Mouse (Mus musculus): ENCODE measurements around the gene Ube2ql1.

The Ube2ql1 gene

DNA sequence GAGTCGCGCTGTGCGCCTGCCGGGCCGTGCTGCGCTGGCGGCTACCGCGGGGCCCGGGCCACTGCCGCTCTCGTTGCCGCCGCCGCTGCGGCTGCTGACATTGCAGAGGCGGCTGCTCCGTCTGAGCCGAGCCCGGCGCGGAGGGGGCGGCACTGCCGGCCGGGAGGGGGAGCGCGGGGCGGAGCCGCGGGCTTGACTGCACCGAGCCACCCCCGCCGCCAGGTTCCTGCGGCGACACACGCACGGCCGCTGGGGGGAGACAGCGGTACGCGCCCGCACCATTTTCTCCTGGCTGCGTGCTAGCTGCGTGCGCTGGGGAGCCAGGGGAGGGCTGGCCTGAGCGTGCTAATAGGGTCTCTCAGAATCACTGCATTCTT lies at the start of gene Ube2ql1:
TSS of gene Ube2ql1 (minus strand) at position 131 of the 377 bp plus-strand sequence.
- peak; percentile 82 for DNase-seq (ENCODE audit: low spot score)

DNA sequence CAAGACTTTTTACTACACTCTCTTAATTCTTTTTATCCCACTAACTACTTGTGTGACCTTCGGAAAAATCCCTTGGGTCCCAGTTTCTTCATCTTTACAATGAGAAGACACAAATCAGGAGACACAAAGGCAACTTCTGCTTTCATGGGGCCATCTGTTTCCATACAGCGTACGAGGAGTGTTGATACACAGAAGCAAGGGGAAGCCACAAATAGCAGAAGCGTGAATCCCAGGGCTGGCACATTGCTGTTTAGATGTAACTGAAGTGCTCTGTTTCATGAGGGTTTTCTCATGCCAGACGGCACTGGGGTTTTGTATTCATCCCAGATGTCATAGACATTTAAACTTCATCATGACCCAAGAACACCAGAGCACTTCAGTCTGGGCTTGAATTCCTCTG lies 49.0 kb upstream of the Ube2ql1 start:
- no peak for DNase-seq (ENCODE audit: low spot score)

- no peak for DNase-seq (ENCODE audit: low spot score)
These were observed 38.5 kb upstream of the Ube2ql1 start for GRCm38 (mm10) chr13:69778221-69778620.

- no peak for DNase-seq (ENCODE audit: low spot score)
These were observed 32.7 kb upstream of the Ube2ql1 start for GRCm38 (mm10) chr13:69772358-69772757.

DNA sequence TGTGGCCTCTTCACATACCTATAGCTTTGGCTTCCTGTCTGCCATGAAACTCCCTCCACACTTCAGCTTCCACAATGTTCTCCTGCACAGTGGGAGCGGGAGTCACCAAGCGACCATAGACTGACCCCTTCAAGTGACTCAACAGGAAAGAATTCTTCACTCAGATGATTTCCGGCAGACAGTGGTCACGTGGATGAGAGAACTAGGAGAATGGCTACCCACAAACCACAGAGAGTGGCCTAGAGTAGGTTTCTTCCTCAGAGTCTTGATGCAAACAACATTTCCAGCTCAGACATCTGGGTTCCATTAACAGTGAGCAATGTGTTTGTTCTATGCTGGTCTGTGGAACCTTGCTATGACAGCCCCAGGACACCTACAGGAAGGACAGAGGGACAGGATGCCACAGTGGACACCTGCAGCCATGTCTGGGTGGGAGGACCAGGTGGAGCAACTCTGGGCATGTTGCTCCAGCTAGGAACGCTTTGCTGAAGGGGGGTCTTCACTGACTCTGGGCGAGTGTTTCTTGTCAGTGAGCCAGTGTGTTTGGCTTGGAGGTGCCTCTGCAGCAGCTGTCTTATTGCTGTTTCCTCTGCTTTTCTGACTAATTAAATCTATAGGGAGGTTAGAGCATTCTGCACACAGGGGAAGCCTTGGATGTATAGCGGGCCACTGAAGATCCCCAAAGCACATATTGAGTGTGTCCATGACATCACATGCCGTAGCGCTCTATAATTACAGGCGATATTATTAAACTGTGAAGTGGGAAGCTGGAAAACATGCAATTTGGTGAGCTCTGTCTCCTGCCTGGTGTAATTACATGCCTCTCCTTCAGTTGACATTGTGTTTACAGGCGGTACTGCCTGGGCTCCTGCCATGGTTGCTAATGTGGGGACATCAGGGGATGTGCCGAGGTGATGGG lies 31.1 kb upstream of the Ube2ql1 start:
- no peak for DNase-seq (ENCODE audit: low spot score)

DNA sequence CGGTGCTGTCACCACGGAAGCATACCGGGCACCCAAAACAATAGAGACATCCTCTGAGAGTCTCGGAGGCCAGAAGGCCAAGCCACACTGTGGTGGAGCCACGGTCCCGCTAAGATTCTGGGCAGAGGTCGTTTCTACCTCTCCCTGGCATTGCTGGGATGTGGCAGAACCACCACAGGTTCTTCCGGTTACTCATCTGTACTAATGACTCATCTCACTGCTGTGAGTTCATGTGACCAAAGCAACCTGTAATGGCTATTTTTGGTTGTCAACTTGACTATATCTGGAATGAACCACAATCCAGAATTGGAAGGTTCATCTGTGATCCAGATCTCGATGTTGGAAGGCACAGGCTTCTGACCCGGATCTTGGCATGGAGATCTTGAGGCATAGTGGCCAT lies 28.5 kb upstream of the Ube2ql1 start:
- DNase-seq (ENCODE audit: low spot score): no peak

GRCm38 (mm10) chr13:69764646-69765045 lies 25.0 kb upstream of the Ube2ql1 start:
- no peak for DNase-seq (ENCODE audit: low spot score)

DNA sequence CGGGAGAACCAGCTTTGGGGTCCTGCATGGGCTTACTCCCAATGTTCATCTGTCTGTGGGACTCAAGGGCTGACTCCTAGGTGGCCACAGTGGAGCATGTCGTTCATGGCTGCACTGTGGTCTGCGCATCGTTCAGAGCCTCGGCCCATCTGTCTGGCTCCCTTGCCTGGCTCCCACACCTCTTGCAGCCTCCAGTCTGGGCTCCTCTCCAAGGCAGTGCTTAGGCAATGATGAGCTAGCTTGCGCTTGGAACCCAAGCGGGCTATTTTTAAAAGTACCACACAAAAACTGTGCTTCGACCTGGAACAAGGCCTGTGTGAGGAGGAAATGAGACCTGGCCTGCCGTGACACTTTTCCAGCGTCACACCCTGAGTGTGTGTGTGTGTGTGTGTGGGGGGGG lies 21.7 kb upstream of the Ube2ql1 start:
- no peak for DNase-seq (ENCODE audit: low spot score)

- no peak for DNase-seq (ENCODE audit: low spot score)
These were observed 19.3 kb upstream of the Ube2ql1 start for GRCm38 (mm10) chr13:69758979-69759378.

GRCm38 (mm10) chr13:69752875-69753274 lies 13.2 kb upstream of the Ube2ql1 start:
- DNase-seq (ENCODE audit: low spot score): no peak

GRCm38 (mm10) chr13:69751510-69751909 lies 11.8 kb upstream of the Ube2ql1 start:
- DNase-seq (ENCODE audit: low spot score): no peak

DNA sequence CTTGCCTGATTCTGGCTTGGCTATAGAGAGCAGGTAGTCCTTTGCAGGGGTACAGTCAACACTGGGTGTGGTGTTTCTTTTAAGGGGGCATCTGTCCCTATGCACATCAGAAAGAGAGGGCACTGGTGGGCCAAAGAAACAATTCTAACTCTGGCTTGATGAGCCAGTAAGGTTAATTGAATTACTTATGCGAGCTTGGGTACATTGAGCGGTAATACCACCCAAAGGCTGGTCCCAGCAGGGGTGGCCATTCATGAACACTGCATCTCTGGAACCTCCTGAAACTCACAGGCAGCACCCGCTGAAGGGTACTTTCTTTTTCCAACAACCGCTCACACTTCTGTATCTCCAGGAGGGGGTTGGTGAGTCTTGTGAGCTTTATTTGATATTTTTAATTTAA lies 9.1 kb upstream of the Ube2ql1 start:
- DNase-seq (ENCODE audit: low spot score): no peak

- peak; percentile 61 for DNase-seq (ENCODE audit: low spot score)
These were observed 919 bp upstream of the Ube2ql1 start for GRCm38 (mm10) chr13:69740331-69741285.

DNA sequence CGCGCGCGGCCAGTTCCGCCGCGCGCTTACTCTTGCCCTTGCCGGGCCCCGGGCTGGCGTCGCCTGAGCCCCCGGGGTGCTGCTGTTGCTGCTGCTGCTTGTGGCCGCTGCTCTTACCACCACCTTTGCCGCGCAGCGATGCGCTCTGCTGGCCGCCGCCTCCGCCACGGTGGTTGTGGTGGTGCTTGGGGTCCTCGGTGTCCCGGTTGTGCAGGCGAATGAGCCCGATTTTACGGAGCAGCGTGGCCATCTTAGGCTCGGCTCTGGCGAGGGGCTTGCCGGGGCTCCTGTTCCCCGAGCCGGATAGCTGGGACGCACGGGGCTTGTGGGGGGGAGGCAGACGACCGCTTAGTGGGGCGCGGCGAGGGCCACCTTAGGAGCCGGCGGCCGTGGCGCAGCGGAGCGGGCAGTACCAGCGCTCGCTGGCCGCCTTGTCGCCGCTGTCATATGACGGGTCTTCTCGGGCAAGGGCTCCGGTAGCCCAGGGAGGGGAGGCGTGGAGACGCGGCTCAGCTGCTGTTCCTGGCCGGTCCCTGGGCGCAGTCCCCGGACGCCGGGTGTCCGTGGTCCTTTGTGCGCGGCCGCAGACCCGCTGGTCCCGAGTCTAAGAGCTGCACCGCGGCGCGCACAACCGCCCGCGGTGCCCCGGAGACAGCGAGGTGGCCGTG lies 464 bp downstream of the Ube2ql1 start:
- DNase-seq (ENCODE audit: low spot score): peak; percentile 52

GRCm38 (mm10) chr13:69738461-69738971 lies 1.2 kb downstream of the Ube2ql1 start:
- peak; percentile 48 for DNase-seq (ENCODE audit: low spot score)

GRCm38 (mm10) chr13:69737444-69738185 lies 2.1 kb downstream of the Ube2ql1 start:
- DNase-seq (ENCODE audit: low spot score): no peak

GRCm38 (mm10) chr13:69732636-69733035 lies 7.1 kb downstream of the Ube2ql1 start:
- no peak for DNase-seq (ENCODE audit: low spot score)

DNA sequence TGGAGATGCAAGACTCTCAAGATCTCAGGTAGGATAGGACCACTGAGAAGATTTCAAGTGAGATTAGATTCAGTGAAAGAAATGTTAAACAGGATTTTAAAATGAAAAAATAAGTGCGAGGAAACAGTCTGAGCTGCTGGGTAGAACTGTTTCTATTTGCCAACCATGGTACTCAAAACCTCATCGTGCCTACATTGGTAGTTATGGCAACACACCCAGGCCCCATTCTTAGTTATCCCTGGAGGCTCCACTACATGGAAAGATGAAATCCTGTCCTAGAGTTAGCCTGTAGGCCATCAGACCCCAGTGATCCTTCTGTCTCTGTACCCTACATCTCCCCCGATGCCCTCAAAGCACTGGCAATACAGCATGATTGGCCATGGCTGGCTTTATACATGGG lies 14.3 kb downstream of the Ube2ql1 start:
- no peak for DNase-seq (ENCODE audit: low spot score)

DNA sequence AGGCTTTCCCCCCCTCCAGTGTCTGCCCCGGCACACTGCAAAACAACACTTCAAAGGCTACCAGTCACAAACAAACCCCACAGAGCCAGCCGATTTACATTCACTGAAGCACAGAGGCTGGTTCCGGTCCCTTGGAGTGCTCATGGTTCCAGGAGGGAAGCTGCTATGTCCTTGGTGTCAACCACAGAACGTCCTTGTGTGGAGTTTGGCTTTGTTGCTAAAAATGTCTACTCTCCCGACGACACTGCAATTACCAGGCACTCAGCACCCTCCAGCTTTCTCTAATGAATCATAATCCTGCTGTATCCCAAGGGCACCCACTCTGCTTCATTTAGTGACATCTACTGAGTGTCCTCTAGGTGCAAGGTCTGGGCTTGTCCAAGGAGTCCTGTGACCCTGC lies 18.5 kb downstream of the Ube2ql1 start:
- no peak for DNase-seq (ENCODE audit: low spot score)

DNA sequence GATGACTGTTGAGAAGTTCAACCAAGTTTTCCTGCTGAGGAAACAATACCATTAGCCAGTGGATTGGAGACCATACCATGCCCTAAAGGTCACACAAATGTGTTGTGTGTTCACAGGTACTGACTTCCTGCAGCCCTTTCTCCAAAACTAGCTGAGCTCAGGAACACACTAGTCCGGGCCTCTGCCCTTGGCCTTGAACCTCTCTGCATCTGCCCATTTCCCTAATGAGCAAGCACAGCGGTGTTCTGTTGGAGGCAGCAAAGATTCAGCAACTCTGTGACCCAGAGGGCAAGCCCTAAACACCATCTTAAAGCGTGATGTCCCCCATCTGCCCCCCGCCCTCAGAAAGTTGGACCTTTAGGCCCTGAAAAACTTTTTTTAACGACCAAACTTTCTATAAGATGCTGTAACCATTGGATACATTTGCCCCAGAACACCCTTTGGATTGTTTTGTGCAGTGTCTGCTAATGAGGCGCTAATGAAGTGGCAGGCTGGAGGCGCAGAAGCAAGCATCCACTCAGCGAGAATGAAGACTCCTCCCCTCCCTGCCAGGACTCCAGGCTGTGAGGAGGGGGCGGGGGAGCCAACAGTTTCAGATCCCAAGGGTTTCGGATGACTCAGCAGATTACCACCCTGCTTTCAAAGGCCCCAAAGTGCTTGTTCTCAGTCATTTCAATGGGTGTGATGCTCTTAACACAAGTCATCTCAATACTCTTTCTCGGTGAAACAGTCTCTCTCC lies 21.7 kb downstream of the Ube2ql1 start:
- DNase-seq (ENCODE audit: low spot score): no peak

- no peak for DNase-seq (ENCODE audit: low spot score)
These were observed 31.5 kb downstream of the Ube2ql1 start for GRCm38 (mm10) chr13:69708236-69708635.
